Mouse (Mus musculus): ENCODE results near the gene Dgcr2. TPM values are rescaled to one million over a fixed set of nuclear protein-coding genes. Genes with fewer than 3 reads are reported as not detected.
A peak's percentile ranks its signal among the peaks of the same experiment; 100 is the strongest.

Dgcr2 gene
- polyA plus RNA-seq, 1 experiment from 2014 or later, result 83.3 TPM

GRCm38 (mm10) chr16:17833681-17834399 is 64.5 kb downstream of the Dgcr2 start:
- DNase-seq (ENCODE audit: low spot score) (peak; percentile 79), ATAC-seq (replicated peaks; ENCODE audit: low FRiP score, low TSS enrichment, low read depth) (peak; percentile 36; the same call in 1 of the 2 replicates)
- Histone ChIP-seq H3K27me3 (replicated peaks; ENCODE audit: control insufficient read depth, insufficient read depth, low read length) (peaks cover 71% of the 10 kb centered on the region), H3K27ac (ENCODE audit: low read depth) (no peak overlapping the region), H3K9ac (ENCODE audit: low read length) (peak overlapping the region; percentile 44), H3K4me3 (ENCODE audit: low read depth, low read length) (peak overlapping the region; percentile 58), H3K4me2 (ENCODE audit: low read length) (peak overlapping the region; percentile 95), H3K4me1 (replicated peaks; ENCODE audit: control insufficient read depth, insufficient read depth, low read length) (no peaks in the 10 kb centered on the region), H3K9me3 (ENCODE audit: control insufficient read depth, low read length) (no peaks in the 10 kb centered on the region), H3K36me3 (ENCODE audit: control insufficient read depth, insufficient read depth, low read length) (no peaks in the 10 kb centered on the region)
- WGBS, result under 1% methylated on average over 72 of the region's 103 CpGs

GRCm38 (mm10) chr16:17833321-17833680 is 65.1 kb downstream of the Dgcr2 start:
- Histone ChIP-seq H3K4me2 (ENCODE audit: low read length) (peak overlapping the region; percentile 95), H3K36me3 (ENCODE audit: control insufficient read depth, insufficient read depth, low read length) (no peaks in the 10 kb centered on the region), H3K4me1 (replicated peaks; ENCODE audit: control insufficient read depth, insufficient read depth, low read length) (no peaks in the 10 kb centered on the region), H3K27me3 (replicated peaks; ENCODE audit: control insufficient read depth, insufficient read depth, low read length) (peaks cover 71% of the 10 kb centered on the region), H3K9ac (ENCODE audit: low read length) (peak overlapping the region; percentile 44), H3K4me3 (ENCODE audit: low read depth, low read length) (peak overlapping the region; percentile 58), H3K27ac (ENCODE audit: low read depth) (no peak overlapping the region), H3K9me3 (ENCODE audit: control insufficient read depth, low read length) (no peaks in the 10 kb centered on the region)
- no peak for DNase-seq (ENCODE audit: low spot score)
- ATAC-seq (replicated peaks; ENCODE audit: low FRiP score, low TSS enrichment, low read depth), result no peak
- WGBS, result under 1% methylated on average over 37 of the region's 37 CpGs

- H3K9ac ChIP-seq (ENCODE audit: low read length), result peak within 1 kb of the TSS; percentile 44
Observed at GRCm38 (mm10) chr16:17832821-17833220, 65.5 kb downstream of the Dgcr2 start, which contains the start of gene B830017H08Rik. Gene B830017H08Rik, plus strand, starts transcription at chr16:17833121.

GRCm38 (mm10) chr16:17831781-17832180 is 66.6 kb downstream of the Dgcr2 start:
- WGBS, result 19% methylated on average over 11 of the region's 11 CpGs
- no peaks in the 10 kb centered on the region for H3K9me3 ChIP-seq (ENCODE audit: control insufficient read depth, low read length)
- no peak for ATAC-seq (replicated peaks; ENCODE audit: low FRiP score, low TSS enrichment, low read depth)
- peaks cover 68% of the 10 kb centered on the region for H3K27me3 ChIP-seq (replicated peaks; ENCODE audit: control insufficient read depth, insufficient read depth, low read length)
- H3K4me3 ChIP-seq (ENCODE audit: low read depth, low read length), result no peak overlapping the region
- DNase-seq (ENCODE audit: low spot score), result no peak
- H3K9ac ChIP-seq (ENCODE audit: low read length), result no peak overlapping the region
- H3K4me2 ChIP-seq (ENCODE audit: low read length), result no peak overlapping the region
- no peak overlapping the region for H3K27ac ChIP-seq (ENCODE audit: low read depth)
- H3K4me1 ChIP-seq (replicated peaks; ENCODE audit: control insufficient read depth, insufficient read depth, low read length), result no peaks in the 10 kb centered on the region
- H3K36me3 ChIP-seq (ENCODE audit: control insufficient read depth, insufficient read depth, low read length), result no peaks in the 10 kb centered on the region

More at GRCm38 (mm10) chr16:17832821-17833220, 65.5 kb downstream of the Dgcr2 start, which contains the start of gene B830017H08Rik:
- ATAC-seq (replicated peaks; ENCODE audit: low FRiP score, low TSS enrichment, low read depth), result no peak
- H3K9me3 ChIP-seq (ENCODE audit: control insufficient read depth, low read length), result no peaks in the 10 kb centered on the region
- H3K27me3 ChIP-seq (replicated peaks; ENCODE audit: control insufficient read depth, insufficient read depth, low read length), result peaks cover 71% of the 10 kb centered on the region
- 33% methylated on average over 7 of the region's 7 CpGs for WGBS
- peak within 1 kb of the TSS; percentile 58 for H3K4me3 ChIP-seq (ENCODE audit: low read depth, low read length)
- no peaks in the 10 kb centered on the region for H3K36me3 ChIP-seq (ENCODE audit: control insufficient read depth, insufficient read depth, low read length)
- H3K27ac ChIP-seq (ENCODE audit: low read depth), result no peak within 1 kb of the TSS
- no peak for DNase-seq (ENCODE audit: low spot score)
- peak within 1 kb of the TSS; percentile 95 for H3K4me2 ChIP-seq (ENCODE audit: low read length)
- H3K4me1 ChIP-seq (replicated peaks; ENCODE audit: control insufficient read depth, insufficient read depth, low read length), result no peaks in the 10 kb centered on the region

- 64% methylated on average over 10 of the region's 10 CpGs for WGBS
- H3K27me3 ChIP-seq (replicated peaks; ENCODE audit: control insufficient read depth, insufficient read depth, low read length), result peaks cover 56% of the 10 kb centered on the region
- H3K9ac ChIP-seq (ENCODE audit: low read length), result no peak overlapping the region
- no peaks in the 10 kb centered on the region for H3K36me3 ChIP-seq (ENCODE audit: control insufficient read depth, insufficient read depth, low read length)
- H3K4me3 ChIP-seq (ENCODE audit: low read depth, low read length), result no peak overlapping the region
- H3K4me1 ChIP-seq (replicated peaks; ENCODE audit: control insufficient read depth, insufficient read depth, low read length), result no peaks in the 10 kb centered on the region
- no peak overlapping the region for H3K27ac ChIP-seq (ENCODE audit: low read depth)
- no peaks in the 10 kb centered on the region for H3K9me3 ChIP-seq (ENCODE audit: control insufficient read depth, low read length)
- H3K4me2 ChIP-seq (ENCODE audit: low read length), result no peak overlapping the region
- DNase-seq (ENCODE audit: low spot score), result no peak
- no peak for ATAC-seq (replicated peaks; ENCODE audit: low FRiP score, low TSS enrichment, low read depth)
Observed at GRCm38 (mm10) chr16:17830385-17831178, 67.8 kb downstream of the Dgcr2 start.

GRCm38 (mm10) chr16:17828867-17829266 is 69.5 kb downstream of the Dgcr2 start:
- no peak for ATAC-seq (replicated peaks; ENCODE audit: low FRiP score, low TSS enrichment, low read depth)
- Histone ChIP-seq H3K27me3 (replicated peaks; ENCODE audit: control insufficient read depth, insufficient read depth, low read length) (peaks cover 39% of the 10 kb centered on the region), H3K36me3 (ENCODE audit: control insufficient read depth, insufficient read depth, low read length) (no peaks in the 10 kb centered on the region), H3K4me2 (ENCODE audit: low read length) (no peak overlapping the region), H3K4me1 (replicated peaks; ENCODE audit: control insufficient read depth, insufficient read depth, low read length) (no peaks in the 10 kb centered on the region), H3K4me3 (ENCODE audit: low read depth, low read length) (no peak overlapping the region), H3K9me3 (ENCODE audit: control insufficient read depth, low read length) (no peaks in the 10 kb centered on the region), H3K9ac (ENCODE audit: low read length) (no peak overlapping the region), H3K27ac (ENCODE audit: low read depth) (no peak overlapping the region)
- DNase-seq (ENCODE audit: low spot score), result no peak
- WGBS, result 71% methylated on average over 3 of the region's 3 CpGs

GRCm38 (mm10) chr16:17828229-17828628 is 70.1 kb downstream of the Dgcr2 start:
- Histone ChIP-seq H3K36me3 (ENCODE audit: control insufficient read depth, insufficient read depth, low read length) (no peaks in the 10 kb centered on the region), H3K9me3 (ENCODE audit: control insufficient read depth, low read length) (no peaks in the 10 kb centered on the region), H3K4me3 (ENCODE audit: low read depth, low read length) (no peak overlapping the region), H3K4me1 (replicated peaks; ENCODE audit: control insufficient read depth, insufficient read depth, low read length) (no peaks in the 10 kb centered on the region), H3K27ac (ENCODE audit: low read depth) (no peak overlapping the region), H3K4me2 (ENCODE audit: low read length) (no peak overlapping the region), H3K27me3 (replicated peaks; ENCODE audit: control insufficient read depth, insufficient read depth, low read length) (peaks cover 33% of the 10 kb centered on the region), H3K9ac (ENCODE audit: low read length) (no peak overlapping the region)
- ATAC-seq (replicated peaks; ENCODE audit: low FRiP score, low TSS enrichment, low read depth), result no peak
- WGBS, result 94% methylated on average over 2 of the region's 2 CpGs
- no peak for DNase-seq (ENCODE audit: low spot score)

GRCm38 (mm10) chr16:17826500-17826899 is 71.9 kb downstream of the Dgcr2 start:
- Histone ChIP-seq H3K27me3 (replicated peaks; ENCODE audit: control insufficient read depth, insufficient read depth, low read length) (peaks cover 15% of the 10 kb centered on the region), H3K27ac (ENCODE audit: low read depth) (no peak overlapping the region), H3K4me3 (ENCODE audit: low read depth, low read length) (no peak overlapping the region), H3K4me1 (replicated peaks; ENCODE audit: control insufficient read depth, insufficient read depth, low read length) (no peaks in the 10 kb centered on the region), H3K9ac (ENCODE audit: low read length) (no peak overlapping the region), H3K4me2 (ENCODE audit: low read length) (no peak overlapping the region), H3K9me3 (ENCODE audit: control insufficient read depth, low read length) (no peaks in the 10 kb centered on the region), H3K36me3 (ENCODE audit: control insufficient read depth, insufficient read depth, low read length) (no peaks in the 10 kb centered on the region)
- ATAC-seq (replicated peaks; ENCODE audit: low FRiP score, low TSS enrichment, low read depth) (no peak), DNase-seq (ENCODE audit: low spot score) (no peak)
- 95% methylated on average over 2 of the region's 2 CpGs for WGBS
